Mouse (Mus musculus): ENCODE data around the gene Slc33a1. TPM values are rescaled to one million over a fixed set of nuclear protein-coding genes. Genes with fewer than 3 reads are reported as not detected.
A peak's percentile ranks its signal among the peaks of the same experiment; 100 is the strongest.

The Slc33a1 gene
- total RNA-seq (2021), result 1 to 10 TPM; 5.1 to 5.4 TPM
- long read RNA-seq, experiment 1, partial matches to known transcripts, result 0 of 4 reads
- long read RNA-seq, experiment 1, other reads (novel, unspliced or antisense), result 0 of 4 reads
- long read RNA-seq, experiment 2, partial matches to known transcripts, result 0 of 2 reads
- long read RNA-seq, experiment 2, other reads (novel, unspliced or antisense), result 1 of 2 reads

- intact Hi-C loops (cut with DNase I), result no loop called here
- peak; percentile 96 to 99 for DNase-seq
These were observed at the start of gene Slc33a1 for GRCm38 (mm10) chr3:63964100-63964921. TSS of gene Slc33a1 (minus strand) at chr3:63964768.

GRCm38 (mm10) chr3:63988722-63989440 lies 24.3 kb upstream of the Slc33a1 start:
- no peak for DNase-seq
- intact Hi-C loops (cut with DNase I), result no loop called here

- intact Hi-C loops (cut with DNase I), result no loop called here
These were observed 22.1 kb upstream of the Slc33a1 start for GRCm38 (mm10) chr3:63986656-63987055.

GRCm38 (mm10) chr3:63977895-63978294 lies 13.3 kb upstream of the Slc33a1 start:
- intact Hi-C loops (cut with DNase I), result no loop called here

More at GRCm38 (mm10) chr3:63986656-63987055, 22.1 kb upstream of the Slc33a1 start:
- DNase-seq, result no peak

GRCm38 (mm10) chr3:63975955-63976908 lies 11.7 kb upstream of the Slc33a1 start, which contains the start of gene Gmps:
TSS of gene Gmps (plus strand) at chr3:63976106.
- intact Hi-C loops (cut with DNase I), result no loop called here
- DNase-seq, result peak; percentile 89 to 93

More at GRCm38 (mm10) chr3:63977895-63978294, 13.3 kb upstream of the Slc33a1 start:
- DNase-seq, result no peak

GRCm38 (mm10) chr3:63965929-63966328 lies 1.4 kb upstream of the Slc33a1 start:
- DNase-seq, result no peak
- intact Hi-C loops (cut with DNase I), result no loop called here

GRCm38 (mm10) chr3:63964922-63965249 lies 318 bp upstream of the Slc33a1 start:
- intact Hi-C loops (cut with DNase I), result no loop called here

GRCm38 (mm10) chr3:63963421-63964099 lies 1.0 kb downstream of the Slc33a1 start:
- DNase-seq, result no peak

More at GRCm38 (mm10) chr3:63964922-63965249, 318 bp upstream of the Slc33a1 start:
- DNase-seq, result no peak

GRCm38 (mm10) chr3:63949837-63950236 lies 14.7 kb downstream of the Slc33a1 start:
- intact Hi-C loops (cut with DNase I), result no loop called here

More at GRCm38 (mm10) chr3:63963421-63964099, 1.0 kb downstream of the Slc33a1 start:
- intact Hi-C loops (cut with DNase I), result no loop called here

GRCm38 (mm10) chr3:63941204-63941850 lies 23.2 kb downstream of the Slc33a1 start:
- DNase-seq, result no peak
- intact Hi-C loops (cut with DNase I), result no loop called here

More at GRCm38 (mm10) chr3:63949837-63950236, 14.7 kb downstream of the Slc33a1 start:
- no peak for DNase-seq

- DNase-seq, result no peak
- intact Hi-C loops (cut with DNase I), result no loop called here
These were observed 25.6 kb downstream of the Slc33a1 start for GRCm38 (mm10) chr3:63938928-63939327.

GRCm38 (mm10) chr3:63928878-63929859 lies 35.4 kb downstream of the Slc33a1 start, which contains the start of gene E130311K13Rik:
TSS of gene E130311K13Rik (minus strand) at chr3:63929472.
- peak; percentile 83 to 87 for DNase-seq
- intact Hi-C loops (cut with DNase I), result loop anchor here (5.0 kb wide), 1 partner anchor 377 kb away; no protein-coding TSS in a partner anchor

- DNase-seq, result no peak
- intact Hi-C loops (cut with DNase I), result no loop called here
These were observed 44.9 kb downstream of the Slc33a1 start for GRCm38 (mm10) chr3:63919634-63920033.

- DNase-seq, result no peak
- intact Hi-C loops (cut with DNase I), result no loop called here
These were observed 54.3 kb downstream of the Slc33a1 start for GRCm38 (mm10) chr3:63910301-63910700.

GRCm38 (mm10) chr3:63905241-63905640 lies 59.3 kb downstream of the Slc33a1 start:
- DNase-seq, result no peak
- intact Hi-C loops (cut with DNase I), result no loop called here

- intact Hi-C loops (cut with DNase I), result no loop called here
- no peak for DNase-seq
These were observed 60.4 kb downstream of the Slc33a1 start for GRCm38 (mm10) chr3:63904157-63904556.

GRCm38 (mm10) chr3:63900021-63900571 lies 64.5 kb downstream of the Slc33a1 start:
- DNase-seq, result no peak
- intact Hi-C loops (cut with DNase I), result no loop called here

Measured in gastrocnemius, postnatal 36 days (tissue).